Mouse (Mus musculus) heart, postnatal 0 days (tissue): ENCODE measurements around the gene Edc4. TPM values are rescaled to one million over a fixed set of nuclear protein-coding genes. Genes with fewer than 3 reads are reported as not detected.
A peak's percentile ranks its signal among the peaks of the same experiment; 100 is the strongest.

Source experiments
- ATAC-seq: fragments of 200-750 bp; cut with Nextera tagmentation; 2 replicates; pipeline ENCODE4 v1.8.0; 2017; ENCODE audit warnings: low read depth, moderate number of reproducible peaks, moderate library complexity; ENCODE audit not compliant: insufficient read depth
- DNase-seq: peaks from one replicate; pipeline ENCODE4 v3.0.0-alpha.2; 2016; ENCODE audit warnings: low spot score
- H3K27ac ChIP-seq: fragments of 300-500 bp; sonication (generic); 2 replicates; pipeline ENCODE4 v1.5.1; 2014; ENCODE audit warnings: low read depth, mild to moderate bottlenecking
- H3K27me3 ChIP-seq: fragments of 300-500 bp; sonication (generic); 2 replicates; pipeline ENCODE4 v1.6.1; 2014; ENCODE audit warnings: low read length, mixed read lengths; ENCODE audit not compliant: control insufficient read depth, insufficient read depth
- H3K36me3 ChIP-seq: fragments of 300-500 bp; sonication (generic); replicated peaks from 2 replicates; pipeline ENCODE4 v1.6.1; 2014; ENCODE audit warnings: low read length, mixed read lengths; ENCODE audit not compliant: control insufficient read depth, insufficient read depth
- H3K4me1 ChIP-seq: fragments of 300-500 bp; sonication (generic); 2 replicates; pipeline ENCODE4 v1.6.1; 2014; ENCODE audit warnings: antibody characterized with exemption; ENCODE audit not compliant: control insufficient read depth, insufficient read depth
- H3K4me2 ChIP-seq: fragments of 300-500 bp; sonication (generic); 2 replicates; pipeline ENCODE4 v1.6.1; 2014; ENCODE audit warnings: low read depth, mild to moderate bottlenecking, low read length, moderate library complexity
- H3K4me3 ChIP-seq: fragments of 300-500 bp; sonication (generic); 2 replicates; pipeline ENCODE4 v1.5.1; 2014; ENCODE audit warnings: low read depth, low read length
- H3K9ac ChIP-seq: fragments of 300-500 bp; sonication (generic); replicated peaks from 2 replicates; pipeline ENCODE4 v1.6.1; 2014; ENCODE audit warnings: low read depth, low read length, mixed read lengths
- H3K9me3 ChIP-seq: fragments of 300-500 bp; sonication (generic); replicated peaks from 2 replicates; pipeline ENCODE4 v1.6.1; 2016; ENCODE audit warnings: low read length; ENCODE audit not compliant: control insufficient read depth
- CTCF ChIP-seq: IDR thresholded peaks from 2 replicates; pipeline ENCODE4 v1.5.1; 2016; ENCODE audit warnings: antibody characterized with exemption, control low read depth, low read depth
- EP300 ChIP-seq: IDR thresholded peaks from 2 replicates; pipeline ENCODE4 v1.6.1; 2016; ENCODE audit warnings: antibody characterized with exemption, low read depth
- WGBS: fragments of 180-500 bp; shearing (Covaris S2); extraction: QIAGEN DNeasy Blood & Tissue Kit; methylation state at CpG from one replicate; pipeline ENCODE4 v1.1.7; 2014; 5-methylcytosine and 5-hydroxymethylcytosine counted together
- polyA plus RNA-seq: library from polyadenylated mRNA; unstranded; fragments of >200 nt; fragmentation: Nextera tagmentation; extraction: Ambion mirVana; gene quantifications from 2 replicates; pipeline ENCODE4 v1.2.1, GENCODE M21; 2015
- total RNA-seq: library from RNA; depleted of rRNA; stranded (reverse); fragments of >200 nt; gene quantifications from 2 replicates; pipeline ENCODE4 v1.2.3, GENCODE M21; 2014; ENCODE audit warnings: low replicate concordance

Gene Edc4
- total and polyA plus RNA-seq, 2 experiments from 2014 or later = 18.1 to 44.9 TPM

DNA sequence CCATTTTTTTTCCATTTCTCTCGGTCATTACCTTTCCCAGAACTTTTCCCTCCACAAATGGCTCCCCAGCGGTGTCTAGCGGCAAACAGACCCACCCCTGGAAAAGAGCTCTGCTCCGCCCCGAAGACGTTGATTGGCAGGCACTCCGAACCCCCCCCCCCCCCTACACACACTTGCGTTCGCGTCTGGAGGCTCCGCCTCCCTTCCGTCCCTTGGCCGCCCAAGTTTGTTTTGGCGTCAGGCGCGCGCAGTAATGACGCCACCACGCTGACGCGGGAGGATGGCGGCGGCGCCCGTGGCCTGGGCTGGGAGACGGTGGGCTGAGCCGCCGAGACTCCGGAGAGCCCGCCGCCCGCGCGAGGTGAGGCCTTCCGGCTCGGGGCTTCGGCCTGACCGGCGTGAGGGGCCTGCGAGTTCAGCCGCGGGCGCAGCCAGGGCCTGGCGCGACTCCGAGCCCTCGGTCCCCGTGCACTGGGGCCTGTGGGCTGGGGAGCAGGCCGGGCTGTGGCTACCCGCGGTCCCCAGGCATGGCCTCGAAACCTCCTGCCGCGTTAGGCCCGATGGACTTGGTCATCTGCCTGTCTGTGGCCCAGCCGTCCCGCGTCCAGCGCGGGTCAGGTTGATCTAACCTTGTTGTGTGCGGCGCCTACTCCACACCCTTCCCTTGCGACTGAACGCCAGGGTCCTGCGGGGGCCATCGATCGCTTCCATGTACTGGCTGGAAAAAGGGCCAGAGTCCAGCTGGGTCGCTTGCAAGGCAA is 19.7 kb downstream of the Edc4 start, which contains the start of gene Pskh1:
Gene Pskh1 (plus strand): TSS at position 262 of the 761 bp plus-strand sequence.
- H3K4me1 ChIP-seq = peaks cover 9% of the 10 kb centered on the region; the same call in 1 of the 2 replicates
- ATAC-seq = peak; percentile 96
- TF ChIP-seq CTCF = no peak
- H3K36me3 ChIP-seq = no peaks in the 10 kb centered on the region
- H3K9me3 ChIP-seq = no peaks in the 10 kb centered on the region
- H3K9ac ChIP-seq = peak within 1 kb of the TSS; percentile 97
- H3K4me3 ChIP-seq = peak within 1 kb of the TSS; percentile 91
- peak within 1 kb of the TSS; percentile 76 for H3K4me2 ChIP-seq
- H3K27me3 ChIP-seq = no peaks in the 10 kb centered on the region
- under 1% methylated on average over 66 of the region's 68 CpGs for WGBS
- H3K27ac ChIP-seq = peak within 1 kb of the TSS; percentile 94
- DNase-seq = peak; percentile 95

DNA sequence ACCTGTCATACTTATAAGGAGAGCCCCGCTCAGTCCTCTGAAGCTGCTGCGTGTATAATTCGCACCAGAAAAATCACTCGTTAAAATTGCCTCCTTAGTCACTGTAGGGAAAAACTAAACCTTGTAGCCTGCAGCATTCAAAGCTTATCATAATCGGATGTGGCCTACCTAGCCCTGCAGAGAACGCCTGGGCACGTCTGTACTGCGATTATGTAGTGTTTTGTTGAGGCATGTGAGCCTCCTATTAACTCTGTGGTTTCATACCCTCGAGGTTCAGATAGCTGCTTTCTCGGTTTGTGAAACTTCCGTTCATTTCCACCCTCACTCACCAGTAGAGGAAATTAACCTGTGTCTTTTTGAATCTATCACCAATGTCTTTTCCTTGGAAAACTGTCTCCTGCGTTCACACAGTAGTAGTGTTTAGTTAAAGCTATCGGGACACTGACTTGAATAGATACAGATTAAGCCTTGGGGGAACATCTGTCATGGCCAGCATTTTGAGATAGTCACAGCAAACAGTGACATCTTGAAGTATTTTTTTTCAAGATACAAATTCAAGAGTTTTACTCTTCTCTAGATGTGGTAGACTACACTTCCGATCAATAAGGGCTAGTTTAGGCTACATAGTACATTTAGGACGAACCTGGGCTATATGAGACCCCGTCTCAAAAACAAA is 20.4 kb downstream of the Edc4 start:
- Histone ChIP-seq H3K4me3 (peak overlapping the region; percentile 91), H3K4me1 (peaks cover 9% of the 10 kb centered on the region; the same call in 1 of the 2 replicates), H3K9me3 (no peaks in the 10 kb centered on the region), H3K4me2 (peak overlapping the region; percentile 76), H3K9ac (peak overlapping the region; percentile 97), H3K36me3 (no peaks in the 10 kb centered on the region), H3K27me3 (no peaks in the 10 kb centered on the region), H3K27ac (peak overlapping the region; percentile 94)
- WGBS = 26% methylated on average over 16 of the region's 16 CpGs
- DNase-seq (no peak), ATAC-seq (no peak)
- TF ChIP-seq CTCF (no peak), EP300 (no peak)

DNA sequence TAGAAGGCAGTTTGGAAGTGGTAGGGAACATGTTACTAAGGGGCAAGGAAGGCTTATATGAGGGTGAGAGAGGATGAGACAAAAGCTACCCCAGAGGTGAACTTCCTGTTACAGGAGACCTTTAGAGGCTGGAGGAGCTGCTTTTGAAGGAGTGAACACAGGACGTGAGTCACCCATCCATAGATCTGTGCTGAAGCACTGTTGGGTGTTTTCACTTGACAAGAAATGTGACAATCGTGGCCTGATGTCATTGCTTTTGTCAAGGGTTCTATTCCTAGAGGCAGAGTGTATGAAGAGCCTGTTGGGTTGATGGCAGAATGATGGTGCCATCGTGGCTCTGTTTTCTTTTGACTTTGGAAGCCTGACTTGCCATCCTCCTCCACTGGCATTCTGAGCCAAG is 38.7 kb downstream of the Edc4 start:
- WGBS = 59% methylated on average over 3 of the region's 3 CpGs
- no peak overlapping the region for H3K27ac ChIP-seq
- no peak for ATAC-seq

DNA sequence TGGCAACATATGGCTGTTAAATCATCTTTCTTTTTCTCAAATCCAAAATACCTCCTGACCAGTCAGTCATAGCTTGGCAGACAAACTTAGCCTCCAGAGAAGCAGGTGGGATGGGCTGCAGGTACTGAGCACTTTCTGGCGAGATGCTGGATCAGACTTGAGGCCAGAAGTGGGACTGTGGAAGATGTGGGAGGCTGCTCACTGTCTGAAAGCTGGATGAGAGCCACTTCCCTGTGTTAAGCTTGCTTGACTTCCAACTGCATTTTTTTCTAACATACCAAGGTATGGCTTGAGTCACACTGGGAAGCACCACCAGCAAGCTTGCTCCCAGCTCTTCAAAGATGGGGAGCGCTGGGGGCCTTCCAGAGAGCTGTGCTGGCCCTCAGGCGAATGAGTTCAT is 44.4 kb downstream of the Edc4 start:
- H3K27me3 ChIP-seq = no peaks in the 10 kb centered on the region
- H3K36me3 ChIP-seq = peaks cover 6% of the 10 kb centered on the region
- no peaks in the 10 kb centered on the region for H3K9me3 ChIP-seq
- no peak overlapping the region for H3K9ac ChIP-seq
- no peaks in the 10 kb centered on the region for H3K4me1 ChIP-seq
- H3K4me2 ChIP-seq = no peak overlapping the region
- DNase-seq = no peak
- ATAC-seq = no peak
- 69% methylated on average over 3 of the region's 3 CpGs for WGBS
- H3K27ac ChIP-seq = no peak overlapping the region
- TF ChIP-seq CTCF (no peak), EP300 (no peak)
- H3K4me3 ChIP-seq = no peak overlapping the region

More for the DNA sequence above, 38.7 kb downstream of the Edc4 start:
- TF ChIP-seq EP300 (no peak), CTCF (no peak)
- H3K9ac ChIP-seq = no peak overlapping the region
- H3K4me1 ChIP-seq = no peaks in the 10 kb centered on the region
- DNase-seq = no peak
- H3K9me3 ChIP-seq = no peaks in the 10 kb centered on the region
- no peak overlapping the region for H3K4me2 ChIP-seq
- H3K36me3 ChIP-seq = peaks cover 12% of the 10 kb centered on the region; the same call in 1 of the 2 replicates
- no peak overlapping the region for H3K4me3 ChIP-seq
- no peaks in the 10 kb centered on the region for H3K27me3 ChIP-seq

DNA sequence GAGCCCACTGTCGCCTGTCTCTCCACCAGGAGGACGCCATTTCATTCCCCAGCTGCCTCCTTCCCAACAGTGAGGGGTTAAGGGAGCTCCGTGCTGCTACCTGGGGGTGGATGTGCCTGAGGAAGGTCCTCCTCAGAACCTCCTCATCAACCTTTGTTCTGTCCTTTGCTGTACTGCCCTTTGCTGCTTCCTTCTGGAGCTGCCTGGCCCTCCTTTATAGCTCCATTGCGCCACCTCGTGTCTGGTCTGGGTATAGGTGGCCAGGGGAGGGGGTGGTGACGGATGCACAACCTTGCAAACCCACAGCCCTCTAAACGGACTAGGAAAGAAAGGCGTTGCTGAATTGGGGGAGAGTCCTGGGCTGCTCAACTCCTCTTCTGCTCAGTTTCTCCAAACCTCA is 49.9 kb downstream of the Edc4 start:
- H3K4me1 ChIP-seq = no peaks in the 10 kb centered on the region
- H3K9me3 ChIP-seq = no peaks in the 10 kb centered on the region
- H3K36me3 ChIP-seq = peaks cover 24% of the 10 kb centered on the region
- TF ChIP-seq CTCF = peak; percentile 99
- no peak for TF ChIP-seq EP300
- ATAC-seq = peak; percentile 62
- H3K27me3 ChIP-seq = no peaks in the 10 kb centered on the region
- WGBS = 22% methylated on average over 8 of the region's 8 CpGs
- peak; percentile 71 for DNase-seq
- no peak overlapping the region for H3K27ac ChIP-seq
- H3K9ac ChIP-seq = no peak overlapping the region
- no peak overlapping the region for H3K4me2 ChIP-seq
- no peak overlapping the region for H3K4me3 ChIP-seq
